Mouse (Mus musculus) kidney, postnatal 0 days (tissue): ENCODE results near the gene Tmem184b. TPM values are rescaled to one million over a fixed set of nuclear protein-coding genes. Genes with fewer than 3 reads are reported as not detected.

Experiments
- ATAC-seq: fragments of 200-750 bp; cut with Nextera tagmentation; replicated peaks from 2 replicates; pipeline ENCODE4 v1.8.0; 2017; ENCODE audit warnings: low read depth, moderate number of reproducible peaks, moderate TSS enrichment, moderate library complexity; ENCODE audit not compliant: low FRiP score
- DNase-seq: peaks from one replicate; pipeline ENCODE4 v3.0.0-alpha.2; 2016; ENCODE audit warnings: low spot score
- H3K27ac ChIP-seq: fragments of 300-500 bp; sonication (generic); 2 replicates; pipeline ENCODE4 v1.5.1; 2014; ENCODE audit warnings: mild to moderate bottlenecking
- H3K27me3 ChIP-seq: fragments of 300-500 bp; sonication (generic); 2 replicates; pipeline ENCODE4 v1.6.1; 2014; ENCODE audit warnings: low read length, mixed read lengths; ENCODE audit not compliant: insufficient read depth
- H3K36me3 ChIP-seq: fragments of 300-500 bp; sonication (generic); 2 replicates; pipeline ENCODE4 v1.6.1; 2014; ENCODE audit warnings: low read length, mixed read lengths; ENCODE audit not compliant: insufficient read depth
- H3K4me1 ChIP-seq: fragments of 300-500 bp; sonication (generic); replicated peaks from 2 replicates; pipeline ENCODE4 v1.6.1; 2014; ENCODE audit warnings: antibody characterized with exemption, low read length, mixed read lengths; ENCODE audit not compliant: insufficient read depth
- H3K4me2 ChIP-seq: fragments of 300-500 bp; sonication (generic); 2 replicates; pipeline ENCODE4 v1.6.1; 2014; ENCODE audit warnings: mild to moderate bottlenecking, low read length, moderate library complexity, mixed read lengths
- H3K4me3 ChIP-seq: fragments of 300-500 bp; sonication (generic); replicated peaks from 2 replicates; pipeline ENCODE4 v1.5.1; 2014; ENCODE audit warnings: low read depth, low read length
- H3K9ac ChIP-seq: fragments of 300-500 bp; sonication (generic); 2 replicates; pipeline ENCODE4 v1.6.1; 2014; ENCODE audit warnings: low read depth, low read length
- H3K9me3 ChIP-seq: fragments of 300-500 bp; sonication (generic); replicated peaks from 2 replicates; pipeline ENCODE4 v1.6.1; 2016; ENCODE audit warnings: low read length, inconsistent platforms, mixed read lengths
- CTCF ChIP-seq: IDR thresholded peaks from 2 replicates; pipeline ENCODE4 v1.5.1; 2016; ENCODE audit warnings: antibody characterized with exemption, low read depth, mild to moderate bottlenecking, moderate library complexity
- WGBS: fragments of 180-500 bp; shearing (Covaris S2); extraction: QIAGEN DNeasy Blood & Tissue Kit; methylation state at CpG from one replicate; pipeline ENCODE4 v1.1.7; 2014; 5-methylcytosine and 5-hydroxymethylcytosine counted together
- polyA plus RNA-seq: library from polyadenylated mRNA; unstranded; fragments of >200 nt; fragmentation: Nextera tagmentation; extraction: Ambion mirVana; gene quantifications from 2 replicates; pipeline ENCODE4 v1.2.1, GENCODE M21; 2015

The Tmem184b gene
- 44.4 and 47.5 TPM in 2 replicates for polyA plus RNA-seq

DNA sequence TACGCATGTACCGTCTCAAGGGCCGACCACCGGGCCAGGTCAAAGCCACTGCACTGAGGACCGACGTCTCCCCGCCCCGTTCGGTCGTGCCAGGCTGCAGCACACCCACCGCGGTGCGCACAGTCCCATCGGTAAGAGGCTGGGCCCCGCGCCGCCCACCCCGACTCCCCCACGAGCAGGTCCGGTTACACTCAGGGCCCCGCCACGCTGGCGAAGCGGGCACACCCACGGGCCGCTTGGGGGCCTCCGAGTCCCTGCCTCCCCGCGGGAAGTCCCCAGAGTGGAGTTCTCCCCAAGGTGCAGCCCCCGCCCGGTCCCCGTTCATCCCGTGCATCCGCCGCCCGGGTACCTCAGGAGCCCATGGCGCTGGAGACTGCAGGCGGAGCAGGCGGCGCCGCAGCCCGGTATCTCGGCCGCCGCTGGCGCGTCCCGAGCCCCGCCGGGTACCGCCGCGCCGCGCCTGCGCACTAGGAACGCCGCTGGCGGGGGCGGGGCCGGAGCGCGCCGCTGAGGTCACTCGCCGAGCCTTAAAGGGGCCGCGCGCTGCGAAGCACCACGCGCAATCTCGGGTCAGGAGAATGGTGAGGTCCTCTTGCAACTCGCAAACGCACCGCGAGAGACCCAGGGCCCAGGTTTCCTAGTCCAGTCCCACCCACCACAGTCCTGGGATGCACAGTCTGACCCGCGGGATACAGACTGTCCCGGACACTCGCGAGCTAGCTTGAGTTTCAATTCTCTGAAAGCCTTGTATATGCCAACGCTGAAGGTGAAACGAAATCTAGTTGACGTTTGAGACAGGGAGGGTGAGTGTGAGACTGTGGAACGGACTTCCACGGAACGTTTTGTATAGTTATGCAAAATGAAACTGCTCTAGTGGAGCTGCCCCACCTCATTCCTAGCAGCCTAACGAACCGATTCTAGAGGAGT lies at the start of gene Tmem184b:
Tmem184b (minus strand) TSS at position 734 of the 927 bp plus-strand sequence.
- WGBS: under 1% methylated on average over 90 of the region's 90 CpGs

DNA sequence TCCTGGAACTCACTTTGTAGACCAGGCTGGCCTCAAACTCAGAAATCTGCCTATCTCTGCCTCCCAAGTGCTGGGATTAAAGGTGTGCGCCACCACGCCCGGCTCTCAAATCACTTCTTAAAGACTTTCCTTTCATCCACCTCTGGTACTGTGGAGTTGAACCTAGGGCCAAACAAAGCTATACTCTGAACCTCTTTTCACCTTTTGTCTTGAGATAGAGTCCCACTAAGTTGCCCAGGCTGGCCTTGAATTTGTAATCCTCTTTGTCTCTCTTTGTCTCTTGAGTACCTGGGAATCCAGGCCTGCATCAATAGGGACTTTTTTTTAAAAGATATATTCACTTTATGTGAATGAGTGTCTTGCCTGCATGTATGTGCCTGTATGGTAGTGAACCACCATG lies 44.7 kb upstream of the Tmem184b start:
- ATAC-seq (no peak), DNase-seq (no peak)
- H3K4me1 ChIP-seq: no peaks in the 10 kb centered on the region
- no peak overlapping the region for H3K4me3 ChIP-seq
- H3K9me3 ChIP-seq: no peaks in the 10 kb centered on the region
- H3K9ac ChIP-seq: no peak overlapping the region
- H3K27ac ChIP-seq: no peak overlapping the region
- H3K36me3 ChIP-seq: no peaks in the 10 kb centered on the region
- no peak overlapping the region for H3K4me2 ChIP-seq
- TF ChIP-seq CTCF: no peak
- WGBS: 92% methylated on average over 3 of the region's 3 CpGs
- no peaks in the 10 kb centered on the region for H3K27me3 ChIP-seq

More for the DNA sequence above, at the start of gene Tmem184b:
- DNase-seq: peak; percentile 94
- peak within 1 kb of the TSS; percentile 68 for H3K27ac ChIP-seq
- H3K9me3 ChIP-seq: no peaks in the 10 kb centered on the region
- ATAC-seq: peak; percentile 74
- TF ChIP-seq CTCF: no peak
- no peaks in the 10 kb centered on the region for H3K27me3 ChIP-seq
- H3K4me1 ChIP-seq: peaks cover 34% of the 10 kb centered on the region
- H3K9ac ChIP-seq: peak within 1 kb of the TSS; percentile 86
- H3K4me3 ChIP-seq: peak within 1 kb of the TSS; percentile 92
- no peaks in the 10 kb centered on the region for H3K36me3 ChIP-seq
- H3K4me2 ChIP-seq: peak within 1 kb of the TSS; percentile 90

DNA sequence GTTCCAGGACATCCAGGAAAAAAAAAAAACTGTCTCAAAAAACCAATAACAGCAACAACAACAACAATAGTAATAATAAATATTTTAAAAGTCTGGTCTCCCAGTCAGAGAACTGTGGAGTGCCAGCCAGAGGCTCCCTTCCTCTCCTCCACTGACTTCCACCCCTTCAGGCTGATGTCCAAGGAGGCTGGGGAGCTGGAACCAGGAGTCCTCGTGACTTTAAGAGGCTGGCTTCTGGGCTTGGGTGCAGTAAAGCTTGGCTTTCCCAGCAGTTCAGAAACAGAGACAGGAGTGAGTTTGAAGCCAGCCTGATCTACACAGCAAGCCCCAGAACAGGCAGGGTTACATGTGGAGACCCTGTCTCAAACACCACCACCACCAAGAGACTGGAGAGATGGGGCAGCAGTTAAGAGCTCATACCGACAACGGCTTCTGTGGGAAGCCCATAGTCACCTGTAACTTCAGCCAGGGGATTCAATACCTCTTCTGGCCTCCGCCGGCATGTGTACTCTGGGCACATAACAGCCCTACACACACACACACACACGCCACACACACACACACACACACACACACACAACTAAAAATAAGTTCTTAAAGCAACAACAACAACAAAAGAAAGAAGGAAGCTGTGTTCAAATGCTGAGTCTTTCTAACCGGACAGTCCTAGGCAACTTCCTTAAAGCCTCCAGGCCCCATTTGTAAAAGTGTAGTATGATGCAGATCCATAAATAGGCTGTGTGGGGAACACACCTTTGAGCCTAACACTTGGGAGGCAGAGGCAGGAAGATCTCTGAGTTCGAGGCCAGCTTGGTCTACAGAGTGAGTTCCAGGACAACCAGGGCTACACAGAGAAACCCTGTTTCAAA lies 42.7 kb upstream of the Tmem184b start:
- Histone ChIP-seq H3K36me3 (no peaks in the 10 kb centered on the region), H3K9ac (no peak overlapping the region), H3K4me1 (peaks cover 2% of the 10 kb centered on the region), H3K4me2 (no peak overlapping the region), H3K4me3 (no peak overlapping the region), H3K27ac (no peak overlapping the region), H3K9me3 (no peaks in the 10 kb centered on the region), H3K27me3 (no peaks in the 10 kb centered on the region)
- no peak for ATAC-seq
- WGBS: 76% methylated on average over 8 of the region's 8 CpGs
- no peak for DNase-seq
- no peak for TF ChIP-seq CTCF

DNA sequence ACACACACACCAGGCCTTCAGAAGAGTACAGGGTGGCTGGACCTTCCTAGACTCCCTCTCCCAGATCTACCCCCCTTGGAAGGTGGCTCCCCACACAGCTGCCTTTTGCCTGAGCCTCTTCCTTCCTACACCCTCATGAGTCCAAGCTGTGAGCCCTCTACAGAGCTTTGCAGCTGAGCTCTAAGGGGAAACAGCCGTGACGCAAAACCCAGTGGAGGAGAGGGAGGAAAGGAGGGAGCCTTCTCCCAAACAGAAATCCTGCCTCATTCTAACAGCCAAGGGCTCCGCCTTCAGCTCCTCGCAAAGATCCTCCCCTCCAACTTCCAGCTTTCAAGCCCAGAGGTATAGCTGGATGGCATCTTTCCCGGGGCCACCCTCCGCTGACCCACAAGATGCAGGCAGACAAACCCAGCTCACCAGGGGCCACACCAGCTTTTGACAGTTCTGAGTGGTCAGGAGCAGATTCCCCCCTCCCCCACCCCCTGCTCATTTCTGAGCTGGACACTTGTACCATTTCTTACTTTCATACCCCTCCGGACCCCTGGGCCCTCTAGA lies 40.6 kb upstream of the Tmem184b start:
- H3K4me1 ChIP-seq: peaks cover 23% of the 10 kb centered on the region
- no peaks in the 10 kb centered on the region for H3K36me3 ChIP-seq
- H3K27me3 ChIP-seq: no peaks in the 10 kb centered on the region
- no peak for TF ChIP-seq CTCF
- WGBS: 57% methylated on average over 7 of the region's 7 CpGs
- no peak overlapping the region for H3K9ac ChIP-seq
- DNase-seq (peak; percentile 9), ATAC-seq (no peak)
- H3K9me3 ChIP-seq: no peaks in the 10 kb centered on the region
- no peak overlapping the region for H3K4me2 ChIP-seq
- H3K27ac ChIP-seq: no peak overlapping the region
- H3K4me3 ChIP-seq: no peak overlapping the region

DNA sequence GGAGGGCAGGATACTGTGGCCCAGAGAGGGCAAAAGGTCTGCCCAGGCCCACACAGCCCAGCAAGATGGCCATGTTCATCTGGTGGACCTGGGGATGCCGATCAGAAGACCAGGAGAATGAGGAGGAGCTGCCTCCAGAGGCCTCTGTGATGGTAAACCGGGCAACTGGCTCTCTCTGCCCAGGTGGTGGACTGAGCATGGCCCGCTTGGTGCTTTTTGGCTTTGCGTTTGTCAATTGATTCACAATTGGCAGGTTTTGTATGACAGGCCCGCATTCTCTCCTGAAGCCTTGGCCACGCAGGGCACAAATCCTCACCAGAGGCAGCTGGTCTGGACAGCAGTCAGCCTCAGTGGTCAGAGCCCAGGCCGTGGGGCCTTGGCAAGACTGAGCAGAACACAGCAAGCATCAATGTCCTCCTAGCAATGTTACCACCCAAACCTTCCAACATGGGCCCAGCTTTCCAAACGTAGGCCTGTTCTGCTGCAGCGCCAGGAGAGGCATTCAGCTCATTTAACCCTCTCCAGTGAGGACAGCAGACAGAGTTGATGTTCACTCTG lies 39.7 kb upstream of the Tmem184b start:
- no peaks in the 10 kb centered on the region for H3K9me3 ChIP-seq
- WGBS: 85% methylated on average over 9 of the region's 9 CpGs
- H3K4me3 ChIP-seq: no peak overlapping the region
- H3K9ac ChIP-seq: no peak overlapping the region
- no peaks in the 10 kb centered on the region for H3K36me3 ChIP-seq
- no peak overlapping the region for H3K4me2 ChIP-seq
- H3K27me3 ChIP-seq: no peaks in the 10 kb centered on the region
- DNase-seq: no peak
- H3K4me1 ChIP-seq: peaks cover 31% of the 10 kb centered on the region
- ATAC-seq: no peak
- no peak for TF ChIP-seq CTCF
- no peak overlapping the region for H3K27ac ChIP-seq

DNA sequence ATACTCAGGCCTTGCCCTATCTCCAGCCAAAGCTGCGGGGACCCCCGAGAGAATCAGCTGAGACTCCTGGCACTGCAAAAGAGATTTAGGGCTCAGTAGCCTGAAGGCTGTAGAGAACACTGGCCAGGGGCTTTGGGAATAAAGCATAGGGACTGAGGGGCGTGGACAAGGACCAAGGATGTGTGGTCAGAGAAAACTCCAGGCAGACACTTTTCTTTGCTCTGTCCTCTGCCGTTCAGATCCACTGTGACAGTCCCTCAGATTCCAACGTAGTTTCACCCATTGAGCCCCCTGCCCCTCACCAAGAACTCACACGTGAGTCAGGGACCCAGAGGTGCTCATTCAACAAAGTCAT lies 38.9 kb upstream of the Tmem184b start:
- ATAC-seq: no peak
- H3K27ac ChIP-seq: peak overlapping the region; percentile 94

More for the DNA sequence above, 38.9 kb upstream of the Tmem184b start:
- peak overlapping the region; percentile 76 for H3K4me2 ChIP-seq
- DNase-seq: no peak
- peaks cover 33% of the 10 kb centered on the region for H3K4me1 ChIP-seq
- H3K4me3 ChIP-seq: peak overlapping the region; percentile 88
- H3K36me3 ChIP-seq: 0 out of 2 replicates have a peak, but pooled peaks cover 4% of the 10 kb centered on the region
- no peak for TF ChIP-seq CTCF
- peak overlapping the region; percentile 94 for H3K9ac ChIP-seq
- H3K27me3 ChIP-seq: no peaks in the 10 kb centered on the region
- H3K9me3 ChIP-seq: no peaks in the 10 kb centered on the region
- 4% methylated on average over 6 of the region's 6 CpGs for WGBS
